Mouse (Mus musculus): ENCODE results near the gene Pdss2.
"Not testable (repeated sequence)": the region's sequence is repeated elsewhere in the genome, so short reads cannot be mapped to it uniquely, and the experiment has no call there.

Gene Pdss2

GRCm38 (mm10) chr10:43242215-43242614 lies 20.9 kb downstream of the Pdss2 start:
- no peak for DNase-seq (ENCODE audit: low read depth, low spot score)

- no peak for DNase-seq (ENCODE audit: low read depth, low spot score)
These were observed 23.0 kb downstream of the Pdss2 start for GRCm38 (mm10) chr10:43244262-43244806.

GRCm38 (mm10) chr10:43245461-43246200 lies 24.3 kb downstream of the Pdss2 start:
- no peak for DNase-seq (ENCODE audit: low read depth, low spot score)

GRCm38 (mm10) chr10:43247994-43248393 lies 26.7 kb downstream of the Pdss2 start:
- DNase-seq (ENCODE audit: low read depth, low spot score) = no peak

- no peak for DNase-seq (ENCODE audit: low read depth, low spot score)
These were observed 31.0 kb downstream of the Pdss2 start for GRCm38 (mm10) chr10:43252324-43252723.

- not testable (repeated sequence) for DNase-seq (ENCODE audit: low read depth, low spot score)
These were observed 35.7 kb downstream of the Pdss2 start for GRCm38 (mm10) chr10:43256965-43257364.

- not testable (repeated sequence) for DNase-seq (ENCODE audit: low read depth, low spot score)
These were observed 36.2 kb downstream of the Pdss2 start for GRCm38 (mm10) chr10:43257500-43257899.

GRCm38 (mm10) chr10:43271318-43271717 lies 50.0 kb downstream of the Pdss2 start:
- no peak for DNase-seq (ENCODE audit: low read depth, low spot score)

- no peak for DNase-seq (ENCODE audit: low read depth, low spot score)
These were observed 51.1 kb downstream of the Pdss2 start for GRCm38 (mm10) chr10:43272381-43272780.

- DNase-seq (ENCODE audit: low read depth, low spot score) = no peak
These were observed 51.8 kb downstream of the Pdss2 start for GRCm38 (mm10) chr10:43273057-43273456.

- DNase-seq (ENCODE audit: low read depth, low spot score) = no peak
These were observed 54.2 kb downstream of the Pdss2 start for GRCm38 (mm10) chr10:43275446-43275845.

- DNase-seq (ENCODE audit: low read depth, low spot score) = no peak
These were observed 54.9 kb downstream of the Pdss2 start for GRCm38 (mm10) chr10:43276116-43276659.

- no peak for DNase-seq (ENCODE audit: low read depth, low spot score)
These were observed 56.2 kb downstream of the Pdss2 start for GRCm38 (mm10) chr10:43277266-43278145.

GRCm38 (mm10) chr10:43279637-43280288 lies 58.5 kb downstream of the Pdss2 start:
- DNase-seq (ENCODE audit: low read depth, low spot score) = no peak

GRCm38 (mm10) chr10:43285541-43285940 lies 64.3 kb downstream of the Pdss2 start:
- no peak for DNase-seq (ENCODE audit: low read depth, low spot score)

GRCm38 (mm10) chr10:43290638-43291230 lies 69.4 kb downstream of the Pdss2 start:
- DNase-seq (ENCODE audit: low read depth, low spot score) = no peak

GRCm38 (mm10) chr10:43291333-43291736 lies 70.0 kb downstream of the Pdss2 start:
- DNase-seq (ENCODE audit: low read depth, low spot score) = no peak

- no peak for DNase-seq (ENCODE audit: low read depth, low spot score)
These were observed 71.2 kb downstream of the Pdss2 start for GRCm38 (mm10) chr10:43292454-43292853.

GRCm38 (mm10) chr10:43294331-43294730 lies 73.0 kb downstream of the Pdss2 start:
- DNase-seq (ENCODE audit: low read depth, low spot score) = no peak

- DNase-seq (ENCODE audit: low read depth, low spot score) = no peak
These were observed 87.0 kb downstream of the Pdss2 start for GRCm38 (mm10) chr10:43308105-43308810.

All from skeletal muscle tissue, adult 2 months (tissue).